Mouse (Mus musculus) MEL (cell line): ENCODE measurements around the gene Rnf215.

ENCODE experiments used
- CTCF ChIP-seq, 3 experiments: IDR thresholded peaks in 2 of 3; conservative IDR thresholded peaks in 1 of 3; 2 replicates each; pipeline ENCODE4 v1.5.1; 2011 to 2012; ENCODE audit warnings: low read length in 3 of 3, low read depth in 2 of 3, mild to moderate bottlenecking in 2 of 3, improper control_type of control experiment in 1 of 3, inconsistent platforms in 1 of 3, mixed read lengths in 1 of 3, moderate library complexity in 1 of 3; ENCODE audit not compliant: control insufficient read depth in 1 of 3, insufficient read depth in 1 of 3, poor library complexity in 1 of 3, severe bottlenecking in 1 of 3
- KAT2A ChIP-seq: conservative IDR thresholded peaks from 2 replicates; pipeline ENCODE4 v1.6.1; 2012; ENCODE audit warnings: low read depth, low read length, improper control_type of control experiment, inconsistent platforms
- NELFE ChIP-seq: IDR thresholded peaks from 2 replicates; pipeline ENCODE4 v1.6.1; 2011; ENCODE audit warnings: low read depth, low read length, improper control_type of control experiment
- ZNF384 ChIP-seq: IDR thresholded peaks from 2 replicates; pipeline ENCODE4 v1.6.1; 2012; ENCODE audit warnings: low read depth, mild to moderate bottlenecking, inconsistent platforms, low read length, improper control_type of control experiment

DNA sequence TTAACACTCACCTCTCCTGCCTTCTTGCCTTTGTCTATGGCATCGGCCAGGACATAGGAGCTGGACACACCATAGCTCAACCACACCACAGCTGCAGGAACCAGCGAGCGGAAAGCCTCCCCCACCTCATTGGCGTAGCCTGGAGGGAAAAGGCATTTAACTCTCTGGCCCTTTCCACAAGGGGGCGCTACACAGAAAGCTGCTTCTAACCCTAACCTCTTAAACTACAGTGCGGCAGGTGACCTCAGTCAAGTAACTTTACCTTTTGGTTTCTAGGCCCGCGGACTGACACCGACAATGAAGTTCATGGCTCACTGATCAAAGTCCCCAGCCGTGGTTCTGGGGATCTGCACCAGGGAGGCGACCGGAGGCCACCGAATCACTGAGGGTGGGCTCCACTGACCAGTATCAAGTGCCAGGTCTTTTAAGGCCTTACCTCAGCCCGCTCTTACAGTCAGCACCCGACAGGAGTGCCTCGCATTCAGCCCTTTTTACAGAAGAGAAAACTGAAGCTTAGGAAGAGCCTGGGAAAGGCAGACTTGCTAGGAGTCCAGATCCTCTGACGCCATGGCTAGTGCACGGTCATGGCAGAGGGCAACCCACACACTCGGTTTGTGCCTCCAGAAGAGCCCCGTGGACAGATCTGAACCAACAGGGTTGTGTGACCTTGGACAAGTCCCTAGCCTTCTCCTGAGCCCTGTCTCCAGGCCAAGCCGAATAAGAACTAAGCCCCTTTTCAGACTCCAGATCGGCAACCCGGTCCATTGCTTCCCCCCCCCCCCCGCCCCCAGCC is 40.4 kb upstream of the Rnf215 start:
- TF ChIP-seq CTCF (IDR thresholded peaks at IDR 0.05 in 2 of 3, conservative IDR thresholded peaks at IDR 0.05 in 1 of 3; ENCODE audit: control insufficient read depth in 1 of 3, insufficient read depth in 1 of 3, low read depth in 2 of 3, low read length in 3 of 3, poor library complexity in 1 of 3, severe bottlenecking in 1 of 3) = peak; percentile 85 to 94 (median 93)
- TF ChIP-seq KAT2A = 0 out of 2 replicates have a peak, but pooled peaks have one; percentile 30
- TF ChIP-seq ZNF384 = no peak
- TF ChIP-seq NELFE = peak; percentile 25; the same call in 1 of the 2 replicates
